Mouse (Mus musculus) right cerebral cortex, adult 18-20 months (tissue): ENCODE data around the gene Ing3.

Experiments used
- DNase-seq: peaks from one replicate; pipeline ENCODE4 v3.0.0; 2022; ENCODE audit warnings: mixed read lengths

The Ing3 gene

GRCm38 (mm10) chr6:21949226-21949731, at the start of gene Ing3:
Gene Ing3, plus strand, starts transcription at chr6:21949571.
- DNase-seq: peak; percentile 99

GRCm38 (mm10) chr6:21909720-21910119, 39.7 kb upstream of the Ing3 start:
- no peak for DNase-seq

GRCm38 (mm10) chr6:21910804-21911203, 38.6 kb upstream of the Ing3 start:
- DNase-seq: no peak

- DNase-seq: no peak
Observed at GRCm38 (mm10) chr6:21916591-21916990, 32.8 kb upstream of the Ing3 start.

GRCm38 (mm10) chr6:21924150-21924549, 25.2 kb upstream of the Ing3 start:
- no peak for DNase-seq

GRCm38 (mm10) chr6:21937981-21938635, 11.3 kb upstream of the Ing3 start:
- DNase-seq: no peak

- DNase-seq: peak; percentile 98
Observed at GRCm38 (mm10) chr6:21949771-21950448, 539 bp downstream of the Ing3 start.

- no peak for DNase-seq
Observed at GRCm38 (mm10) chr6:21950676-21951075, 1.3 kb downstream of the Ing3 start.

- DNase-seq: no peak
Observed at GRCm38 (mm10) chr6:21955468-21955867, 6.1 kb downstream of the Ing3 start.

- no peak for DNase-seq
Observed at GRCm38 (mm10) chr6:21958922-21959321, 9.6 kb downstream of the Ing3 start.

GRCm38 (mm10) chr6:21959909-21960308, 10.5 kb downstream of the Ing3 start:
- no peak for DNase-seq

GRCm38 (mm10) chr6:21977532-21977931, 28.2 kb downstream of the Ing3 start:
- DNase-seq: no peak

GRCm38 (mm10) chr6:21981114-21981513, 31.7 kb downstream of the Ing3 start:
- DNase-seq: no peak

- DNase-seq: peak; percentile 43
Observed at GRCm38 (mm10) chr6:21984990-21985731, 35.8 kb downstream of the Ing3 start.

- DNase-seq: peak; percentile 10
Observed at GRCm38 (mm10) chr6:21985732-21986540, 36.6 kb downstream of the Ing3 start, which contains the start of gene Cped1. Gene Cped1, plus strand, starts transcription at chr6:21985916.

- no peak for DNase-seq
Observed at GRCm38 (mm10) chr6:21986660-21987331, 37.4 kb downstream of the Ing3 start.

- no peak for DNase-seq
Observed at GRCm38 (mm10) chr6:21987554-21987953, 38.2 kb downstream of the Ing3 start.

- no peak for DNase-seq
Observed at GRCm38 (mm10) chr6:21988296-21988695, 38.9 kb downstream of the Ing3 start.

- no peak for DNase-seq
Observed at GRCm38 (mm10) chr6:21989081-21989480, 39.7 kb downstream of the Ing3 start.

GRCm38 (mm10) chr6:21990181-21991135, 41.1 kb downstream of the Ing3 start:
- no peak for DNase-seq

- DNase-seq: no peak
Observed at GRCm38 (mm10) chr6:21991151-21991550, 41.8 kb downstream of the Ing3 start.
